Mouse (Mus musculus) embryonic fibroblast, embryonic 13.5 days (primary cell): ENCODE results near the gene Arhgap28.

Experiments
- CTCF ChIP-seq: IDR thresholded peaks from 2 replicates; pipeline ENCODE4 v1.5.1; 2011; ENCODE audit warnings: mild to moderate bottlenecking, control low read depth, low read length, moderate library complexity, borderline replicate concordance; ENCODE audit not compliant: insufficient read depth
- POLR2A ChIP-seq: IDR thresholded peaks from 2 replicates; pipeline ENCODE4 v1.6.1; 2011; ENCODE audit warnings: low read depth, mild to moderate bottlenecking, control low read depth, low read length, moderate library complexity

DNA sequence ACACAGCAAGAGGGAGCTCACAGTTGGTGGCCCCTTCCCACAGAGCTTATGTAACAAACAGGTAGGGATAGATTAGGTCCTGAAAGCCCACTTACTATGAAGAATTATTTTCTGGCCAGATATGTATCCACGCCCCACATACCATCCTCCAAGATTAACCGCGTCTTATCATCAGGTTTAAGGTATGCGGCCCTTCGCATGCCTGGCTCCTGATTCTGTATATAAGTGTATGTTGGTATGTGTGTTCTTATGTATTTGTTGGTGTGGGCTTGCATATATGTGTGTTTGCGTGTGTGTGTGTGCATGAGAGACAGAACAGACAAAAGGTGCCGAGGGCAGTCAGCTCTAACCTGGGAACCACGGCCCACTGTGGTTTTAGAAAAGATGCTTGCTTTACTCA, 76.1 kb downstream of the Arhgap28 start:
- no peak for TF ChIP-seq POLR2A
- no peak for TF ChIP-seq CTCF
